Mouse (Mus musculus) heart, embryonic 14.5 days (tissue): Measurements from ENCODE around the gene Mmd. TPM values are rescaled to one million over a fixed set of nuclear protein-coding genes. Genes with fewer than 3 reads are reported as not detected.

Source experiments
- ATAC-seq: fragments of 200-750 bp; cut with Nextera tagmentation; 2 replicates; pipeline ENCODE4 v1.8.0; 2017; ENCODE audit warnings: low read depth, moderate TSS enrichment; ENCODE audit not compliant: insufficient number of reproducible peaks, insufficient read depth, low FRiP score
- H3K27ac ChIP-seq, 2 experiments: fragments of 200-500 bp in 1 of 2; fragments of 300-500 bp in 1 of 2; sonication (generic) in 1 of 2; replicated peaks in 1 of 2; 2 replicates each; pipeline ENCODE4 v1.5.1; 2012 to 2014; ENCODE audit warnings: low read depth in 2 of 2, low read length in 2 of 2, control low read depth in 1 of 2, mild to moderate bottlenecking in 1 of 2, mixed read lengths in 1 of 2; ENCODE audit not compliant: control insufficient read depth in 1 of 2, insufficient read depth in 1 of 2
- H3K27me3 ChIP-seq: fragments of 300-500 bp; sonication (generic); 2 replicates; pipeline ENCODE4 v1.6.1; 2014; ENCODE audit warnings: mild to moderate bottlenecking, low read length, control low read depth; ENCODE audit not compliant: control insufficient read depth, insufficient read depth
- H3K36me3 ChIP-seq: fragments of 300-500 bp; sonication (generic); 2 replicates; pipeline ENCODE4 v1.6.1; 2014; ENCODE audit warnings: mild to moderate bottlenecking, control low read depth, low read length, mixed read lengths; ENCODE audit not compliant: control insufficient read depth, insufficient read depth
- H3K4me1 ChIP-seq, 2 experiments: fragments of 200-500 bp in 1 of 2; fragments of 300-500 bp in 1 of 2; sonication (generic) in 1 of 2; 2 replicates each; pipeline ENCODE4 v1.6.1; 2012 to 2014; ENCODE audit warnings: low read length in 2 of 2, control low read depth in 1 of 2, mixed read lengths in 1 of 2; ENCODE audit not compliant: control insufficient read depth in 2 of 2, insufficient read depth in 2 of 2
- H3K4me2 ChIP-seq: fragments of 300-500 bp; sonication (generic); 2 replicates; pipeline ENCODE4 v1.6.1; 2014; ENCODE audit warnings: mild to moderate bottlenecking, low read length
- H3K4me3 ChIP-seq, 2 experiments: fragments of 200-500 bp in 1 of 2; fragments of 300-500 bp in 1 of 2; sonication (generic) in 1 of 2; 2 replicates each; pipeline ENCODE4 v1.5.1; 2012 to 2014; ENCODE audit warnings: low read length in 2 of 2, mild to moderate bottlenecking in 2 of 2, control low read depth in 1 of 2, low read depth in 1 of 2, moderate library complexity in 1 of 2; ENCODE audit not compliant: control insufficient read depth in 1 of 2, insufficient read depth in 1 of 2
- H3K9ac ChIP-seq: fragments of 300-500 bp; sonication (generic); 2 replicates; pipeline ENCODE4 v1.6.1; 2014; ENCODE audit warnings: mild to moderate bottlenecking, low read length
- H3K9me3 ChIP-seq: fragments of 300-500 bp; sonication (generic); 2 replicates; pipeline ENCODE4 v1.6.1; 2016; ENCODE audit warnings: low read length, control low read depth; ENCODE audit not compliant: control insufficient read depth
- WGBS: fragments of 180-500 bp; shearing (Covaris S2); extraction: QIAGEN DNeasy Blood & Tissue Kit; methylation state at CpG from one replicate; pipeline ENCODE4 v1.1.7; 2014; 5-methylcytosine and 5-hydroxymethylcytosine counted together
- polyA plus RNA-seq: library from polyadenylated mRNA; unstranded; fragments of >200 nt; fragmentation: Nextera tagmentation; extraction: Ambion mirVana; gene quantifications from 2 replicates; pipeline ENCODE4 v1.2.1, GENCODE M21; 2014

Gene Mmd
- polyA plus RNA-seq, 1 experiment from 2014 or later: 68.8 TPM

DNA sequence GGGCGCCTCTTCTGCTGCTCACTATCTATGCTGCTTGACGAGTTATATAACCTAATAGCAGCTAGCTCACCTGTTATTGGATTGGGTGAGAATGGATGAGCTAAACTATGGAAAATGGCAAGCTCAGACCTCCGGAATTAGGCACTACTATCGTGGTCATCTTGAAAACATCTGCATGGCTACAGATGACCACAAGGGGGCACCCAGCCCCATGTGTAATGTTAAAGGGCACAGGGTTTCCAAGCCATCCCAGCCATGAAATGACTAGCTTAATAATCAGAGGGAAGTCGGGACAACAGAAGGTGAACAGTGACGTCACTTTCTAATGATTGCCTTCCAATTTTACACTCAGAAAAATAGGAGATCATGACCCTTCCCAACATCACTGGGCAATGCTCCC is 57.7 kb downstream of the Mmd start:
- Histone ChIP-seq H3K27ac (no peak overlapping the region), H3K27me3 (no peaks in the 10 kb centered on the region), H3K9me3 (no peaks in the 10 kb centered on the region), H3K36me3 (no peaks in the 10 kb centered on the region), H3K4me2 (no peak overlapping the region), H3K4me3 (no peak overlapping the region), H3K9ac (no peak overlapping the region), H3K4me1 (no peaks in the 10 kb centered on the region)
- 48% methylated on average over 6 of the region's 6 CpGs for WGBS
- no peak for ATAC-seq

DNA sequence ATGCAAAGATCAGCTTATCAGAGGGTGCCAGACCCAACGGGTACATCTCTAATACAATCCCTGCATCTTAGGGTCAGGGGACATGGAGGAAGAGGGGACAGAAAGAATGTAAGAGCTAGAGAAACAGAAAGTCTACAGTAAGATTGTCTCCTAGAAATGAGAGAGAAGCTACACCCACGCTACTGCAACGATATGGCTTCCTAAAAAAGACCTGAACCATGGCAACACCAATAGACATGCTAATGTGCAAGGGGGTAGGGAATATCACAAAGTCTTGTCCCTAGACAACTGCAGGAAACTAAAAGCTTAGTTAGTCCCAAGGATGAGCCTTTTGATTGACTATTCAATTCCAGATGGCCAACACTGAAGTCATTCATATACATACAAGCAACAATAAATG is 65.3 kb downstream of the Mmd start:
- 69% methylated on average over 3 of the region's 3 CpGs for WGBS
- H3K27me3 ChIP-seq: no peaks in the 10 kb centered on the region
- no peak overlapping the region for H3K4me2 ChIP-seq
- H3K4me1 ChIP-seq: no peaks in the 10 kb centered on the region
- no peak overlapping the region for H3K9ac ChIP-seq
- no peak for ATAC-seq
- H3K36me3 ChIP-seq: no peaks in the 10 kb centered on the region
- no peak overlapping the region for H3K27ac ChIP-seq
- no peaks in the 10 kb centered on the region for H3K9me3 ChIP-seq
- no peak overlapping the region for H3K4me3 ChIP-seq

DNA sequence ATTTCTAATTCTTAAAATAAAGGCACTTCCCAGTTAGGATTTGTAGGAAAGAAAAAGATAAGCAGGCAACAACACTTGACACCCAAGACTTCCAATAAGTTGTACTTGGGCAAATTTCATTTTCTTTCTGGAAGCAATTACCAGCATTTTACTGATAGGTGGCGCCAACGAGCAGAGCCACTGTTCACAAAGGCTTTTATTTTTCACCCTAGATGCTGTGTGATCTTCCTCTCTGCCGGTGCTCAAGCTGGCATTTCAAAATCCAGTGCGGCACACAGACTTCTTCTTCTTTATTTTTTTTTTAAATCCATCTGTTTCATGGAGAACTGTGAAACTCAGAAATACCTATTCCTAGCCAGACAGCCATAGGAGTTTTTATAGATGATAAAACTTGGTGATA is 68.2 kb downstream of the Mmd start:
- Histone ChIP-seq H3K9me3 (no peaks in the 10 kb centered on the region), H3K36me3 (no peaks in the 10 kb centered on the region), H3K4me2 (no peak overlapping the region), H3K4me1 (no peaks in the 10 kb centered on the region), H3K27ac (no peak overlapping the region), H3K27me3 (no peaks in the 10 kb centered on the region), H3K9ac (no peak overlapping the region), H3K4me3 (no peak overlapping the region)
- 14% methylated on average over 4 of the region's 4 CpGs for WGBS
- no peak for ATAC-seq

GRCm38 (mm10) chr11:90320922-90321321 is 71.7 kb downstream of the Mmd start:
- Histone ChIP-seq H3K9ac (no peak overlapping the region), H3K27me3 (no peaks in the 10 kb centered on the region), H3K4me3 (no peak overlapping the region), H3K9me3 (no peaks in the 10 kb centered on the region), H3K27ac (no peak overlapping the region), H3K36me3 (no peaks in the 10 kb centered on the region), H3K4me2 (no peak overlapping the region), H3K4me1 (no peaks in the 10 kb centered on the region)
- ATAC-seq: no peak
- 66% methylated on average over 7 of the region's 7 CpGs for WGBS

DNA sequence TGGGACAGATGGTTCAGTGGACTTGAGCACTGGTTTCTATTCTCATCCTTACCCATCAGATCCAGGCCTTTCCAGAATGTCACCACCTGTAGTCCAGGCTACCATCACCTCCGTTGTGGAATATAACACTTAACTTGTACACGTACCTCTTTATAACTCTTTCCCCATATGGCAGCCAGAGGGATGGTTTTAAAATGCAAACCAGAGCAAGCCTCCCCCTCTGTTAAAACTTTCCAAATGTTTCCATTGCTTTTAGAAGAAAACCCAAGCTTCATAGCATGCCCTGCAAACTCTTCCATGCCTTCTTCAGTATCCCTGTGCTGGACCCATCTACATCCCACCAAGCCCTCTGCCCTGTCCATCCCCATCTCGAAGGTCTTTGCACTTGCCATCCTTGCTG is 75.3 kb downstream of the Mmd start:
- Histone ChIP-seq H3K4me2 (no peak overlapping the region), H3K9me3 (no peaks in the 10 kb centered on the region), H3K27me3 (no peaks in the 10 kb centered on the region), H3K4me1 (no peaks in the 10 kb centered on the region), H3K9ac (no peak overlapping the region), H3K36me3 (no peaks in the 10 kb centered on the region), H3K4me3 (no peak overlapping the region), H3K27ac (no peak overlapping the region)
- ATAC-seq: no peak
- 81% methylated on average over 3 of the region's 3 CpGs for WGBS

GRCm38 (mm10) chr11:90326146-90326545 is 76.9 kb downstream of the Mmd start:
- H3K9ac ChIP-seq: no peak overlapping the region
- no peaks in the 10 kb centered on the region for H3K9me3 ChIP-seq
- H3K4me3 ChIP-seq: no peak overlapping the region
- no peak overlapping the region for H3K4me2 ChIP-seq
- H3K4me1 ChIP-seq: no peaks in the 10 kb centered on the region
- 83% methylated on average over 5 of the region's 5 CpGs for WGBS
- H3K27me3 ChIP-seq: no peaks in the 10 kb centered on the region
- no peak for ATAC-seq
- no peak overlapping the region for H3K27ac ChIP-seq
- H3K36me3 ChIP-seq: no peaks in the 10 kb centered on the region

DNA sequence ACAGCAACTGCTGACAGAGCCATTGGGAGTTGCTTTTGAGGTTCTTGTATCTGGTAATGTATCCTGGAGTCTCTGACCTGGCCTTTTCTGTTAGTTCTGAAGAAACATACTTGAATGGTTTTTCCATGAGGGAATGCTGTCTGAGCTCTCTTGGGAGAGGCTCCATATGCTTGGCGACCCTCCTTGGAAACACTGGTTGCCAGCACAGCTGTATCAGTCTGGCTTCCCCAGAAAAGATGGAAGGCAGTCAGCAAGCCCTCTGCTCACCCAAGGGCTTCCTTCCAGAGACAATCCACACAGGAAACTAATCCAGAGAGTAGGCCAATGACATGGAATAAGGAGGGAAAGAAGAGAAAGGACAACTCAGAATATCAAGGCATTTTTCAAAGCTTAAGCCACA is 77.6 kb downstream of the Mmd start:
- Histone ChIP-seq H3K4me2 (no peak overlapping the region), H3K9ac (no peak overlapping the region), H3K27ac (no peak overlapping the region), H3K4me1 (no peaks in the 10 kb centered on the region), H3K9me3 (no peaks in the 10 kb centered on the region), H3K36me3 (no peaks in the 10 kb centered on the region), H3K27me3 (no peaks in the 10 kb centered on the region; the same call in 1 of the 2 replicates), H3K4me3 (no peak overlapping the region)
- no peak for ATAC-seq
- 60% methylated on average over 1 of the region's 1 CpGs for WGBS
